Mouse (Mus musculus): ENCODE measurements around the gene Acaa1a. TPM values are rescaled to one million over a fixed set of nuclear protein-coding genes. Genes with fewer than 3 reads are reported as not detected.

Acaa1a gene
- polyA plus RNA-seq, 1 experiment from 2014 or later, result 104 TPM

Other genes with a start within 250 kb of the Acaa1a start
- gene Plcd1, start 246.2 kb upstream of the Acaa1a start, polyA plus RNA-seq (2015; fragmentation: Nextera tagmentation; extraction: Ambion mirVana), result 33.6 and 35.5 TPM in 2 replicates
- gene Dlec1, start 237.2 kb upstream of the Acaa1a start, polyA plus RNA-seq (2015; fragmentation: Nextera tagmentation; extraction: Ambion mirVana), result 0.98 and 1.6 TPM in 2 replicates
- gene Acaa1b, start 182.6 kb upstream of the Acaa1a start, polyA plus RNA-seq (2015; fragmentation: Nextera tagmentation; extraction: Ambion mirVana), result 1.4 and 1.8 TPM in 2 replicates
- gene Gm47289, start 180.5 kb upstream of the Acaa1a start, polyA plus RNA-seq (2015; fragmentation: Nextera tagmentation; extraction: Ambion mirVana), result not detected in 2 replicates
- gene Slc22a13, start 130.6 kb upstream of the Acaa1a start, polyA plus RNA-seq (2015; fragmentation: Nextera tagmentation; extraction: Ambion mirVana), result not detected in 2 replicates
- gene Oxsr1, start 17.2 kb upstream of the Acaa1a start, polyA plus RNA-seq (2015; fragmentation: Nextera tagmentation; extraction: Ambion mirVana), result 11.0 and 11.9 TPM in 2 replicates
- 14.1 and 15.7 TPM in 2 replicates for gene Myd88, start 1.7 kb downstream of the Acaa1a start, polyA plus RNA-seq (2015; fragmentation: Nextera tagmentation; extraction: Ambion mirVana)
- gene Xylb, start 17.7 kb downstream of the Acaa1a start, polyA plus RNA-seq (2015; fragmentation: Nextera tagmentation; extraction: Ambion mirVana), result 6.2 and 6.4 TPM in 2 replicates
- gene Slc22a14, start 25.9 kb downstream of the Acaa1a start, polyA plus RNA-seq (2015; fragmentation: Nextera tagmentation; extraction: Ambion mirVana), result 0.09 TPM in 1 of 2 replicates, not detected in the other
- gene Acvr2b, start 62.4 kb downstream of the Acaa1a start, polyA plus RNA-seq (2015; fragmentation: Nextera tagmentation; extraction: Ambion mirVana), result 23.1 and 26.3 TPM in 2 replicates
- gene Exog, start 105.3 kb downstream of the Acaa1a start, polyA plus RNA-seq (2015; fragmentation: Nextera tagmentation; extraction: Ambion mirVana), result 40.7 and 42.3 TPM in 2 replicates
- gene Scn5a, start 239.3 kb downstream of the Acaa1a start, polyA plus RNA-seq (2015; fragmentation: Nextera tagmentation; extraction: Ambion mirVana), result 0.05 and 0.09 TPM in 2 replicates

Measured in limb, embryonic 13.5 days (tissue).